Mouse (Mus musculus): Measurements from ENCODE around the gene Tmem82.

- TF ChIP-seq CTCF (IDR thresholded peaks at IDR 0.05; ENCODE audit: low read depth, low read length) (no peak), POLR2A (IDR thresholded peaks at IDR 0.05; ENCODE audit: borderline replicate concordance, low read depth, low read length) (no peak)
Observed at GRCm38 (mm10) chr4:141576404-141576803, 42.0 kb downstream of the Tmem82 start.

Data from bone marrow macrophage, adult 2 months (primary cell).